Mouse (Mus musculus) lung, adult 2 months (tissue): ENCODE data around the gene Cep135.

Experiments used
- CTCF ChIP-seq: fragments of 200-500 bp; IDR thresholded peaks from 2 replicates; pipeline ENCODE4 v1.5.1; 2011; ENCODE audit warnings: mild to moderate bottlenecking, low read length, control low read depth; ENCODE audit not compliant: insufficient read depth
- POLR2A ChIP-seq: fragments of 200-500 bp; IDR thresholded peaks from 2 replicates; pipeline ENCODE4 v1.6.1; 2011; ENCODE audit warnings: low read depth, mild to moderate bottlenecking, control low read depth, low read length, borderline replicate concordance; ENCODE audit errors: extremely low read depth

- TF ChIP-seq CTCF (no peak), POLR2A (no peak)
Measured at GRCm38 (mm10) chr5:76675369-76675768, 86.9 kb downstream of the Cep135 start.
